22 mouse cellular contexts compared by ENCODE assay signal in the genomic region with DNA sequence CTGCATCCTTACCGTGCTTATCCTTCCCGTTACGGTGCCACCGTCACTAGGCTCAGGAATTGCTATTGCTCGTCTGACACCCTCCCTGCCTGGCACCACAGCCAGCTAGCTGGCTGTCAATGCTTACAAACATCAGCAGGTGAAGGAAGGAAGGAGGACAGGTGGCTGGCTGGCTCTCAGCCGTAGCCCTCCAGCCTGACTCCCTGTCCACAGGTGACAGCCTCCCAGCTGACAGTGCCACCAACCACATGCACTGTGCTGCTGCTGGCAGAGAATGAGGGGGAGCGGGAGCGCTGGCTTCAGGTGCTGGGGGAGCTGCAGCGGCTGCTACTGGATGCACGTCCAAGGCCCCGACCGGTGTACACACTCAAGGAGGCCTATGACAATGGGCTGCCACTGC. TPM values are rescaled to one million over a fixed set of nuclear protein-coding genes. Genes with fewer than 3 reads are reported as not detected.
DNase-seq lines count a peak whose midpoint lies in the region; ATAC-seq and TF ChIP-seq lines count a peak whose summit lies in the region.
"Had no signal": no experiment of that assay in that cellular context is flagged by ENCODE, and none has a peak within 500 bp of the region (broad histone marks: within the 10 kb centered on the region; RNA-seq: fewer than 3 reads in every experiment).

No protein-coding gene starts in this region.

- H3K27me3 ChIP-seq in hindbrain, embryonic 13.5 days = no peaks in the 10 kb centered on the region
- H3K27me3 ChIP-seq in hindbrain, embryonic 16.5 days (replicated peaks; ENCODE audit: control insufficient read depth, insufficient read depth, low read length) = no peaks in the 10 kb centered on the region
- H3K27me3 ChIP-seq in midbrain, embryonic 13.5 days = no peaks in the 10 kb centered on the region
- H3K27me3 ChIP-seq in midbrain, embryonic 16.5 days (ENCODE audit: control insufficient read depth, insufficient read depth, low read depth, low read length) = no peaks in the 10 kb centered on the region
- H3K27me3 ChIP-seq in thymus, adult 2 months (ENCODE audit: control insufficient read depth, insufficient read depth, low read length) = no peaks in the 10 kb centered on the region
- H3K27me3 ChIP-seq: embryonic facial prominence, embryonic 12.5 days; embryonic facial prominence, embryonic 15.5 days; forebrain, embryonic 12.5 days had no signal

- no peak for TF ChIP-seq CTCF in thymus, adult 2 months (IDR thresholded peaks at IDR 0.05; ENCODE audit: borderline replicate concordance, control insufficient read depth, extremely low read depth, insufficient read depth, low read length, poor library complexity)

- H3K36me3 ChIP-seq in hindbrain, embryonic 13.5 days = peaks cover 67% of the 10 kb centered on the region
- peaks cover 2% of the 10 kb centered on the region; the same call in 1 of the 2 replicates for H3K36me3 ChIP-seq in hindbrain, embryonic 16.5 days (ENCODE audit: control insufficient read depth, insufficient read depth, low read length)
- H3K36me3 ChIP-seq in midbrain, embryonic 13.5 days = peaks cover 57% of the 10 kb centered on the region
- no peaks in the 10 kb centered on the region; the same call in 1 of the 2 replicates for H3K36me3 ChIP-seq in midbrain, embryonic 16.5 days (ENCODE audit: control insufficient read depth, insufficient read depth, low read length)
- H3K36me3 ChIP-seq in thymus, adult 2 months (ENCODE audit: control insufficient read depth, insufficient read depth, low read length) = no peaks in the 10 kb centered on the region

- ATAC-seq in hindbrain, embryonic 13.5 days (ENCODE audit: low FRiP score) = no peak
- no peak for ATAC-seq in hindbrain, embryonic 16.5 days
- no peak for ATAC-seq in midbrain, embryonic 13.5 days
- ATAC-seq in midbrain, embryonic 16.5 days = no peak
- ATAC-seq: forebrain, embryonic 14.5 days; forebrain, embryonic 16.5 days had no signal

- no peak overlapping the region for H3K4me2 ChIP-seq in hindbrain, embryonic 13.5 days
- no peak overlapping the region for H3K4me2 ChIP-seq in hindbrain, embryonic 16.5 days (ENCODE audit: low read length)
- H3K4me2 ChIP-seq in midbrain, embryonic 13.5 days (replicated peaks) = no peak overlapping the region
- no peak overlapping the region for H3K4me2 ChIP-seq in midbrain, embryonic 16.5 days (ENCODE audit: low read length)
- H3K4me2 ChIP-seq: embryonic facial prominence, embryonic 12.5 days; embryonic facial prominence, embryonic 15.5 days; forebrain, embryonic 12.5 days had no signal

- H3K4me3 ChIP-seq in hindbrain, embryonic 13.5 days = no peak overlapping the region
- no peak overlapping the region for H3K4me3 ChIP-seq in hindbrain, embryonic 16.5 days (ENCODE audit: low read length)
- H3K4me3 ChIP-seq in midbrain, embryonic 13.5 days (replicated peaks) = no peak overlapping the region
- no peak overlapping the region for H3K4me3 ChIP-seq in midbrain, embryonic 16.5 days (ENCODE audit: low read depth, low read length)
- H3K4me3 ChIP-seq in thymus, adult 2 months (ENCODE audit: control insufficient read depth, insufficient read depth, low read length) = no peak overlapping the region
- H3K4me3 ChIP-seq: embryonic facial prominence, embryonic 12.5 days; embryonic facial prominence, embryonic 15.5 days; erythroblast, embryonic 14.5 days; forebrain, embryonic 10.5 days; forebrain, embryonic 12.5 days had no signal

- WGBS in hindbrain, embryonic 13.5 days = 95% methylated on average over 12 of the region's 12 CpGs
- WGBS in hindbrain, embryonic 16.5 days = 91% methylated on average over 12 of the region's 12 CpGs
- WGBS in midbrain, embryonic 13.5 days = 93% methylated on average over 12 of the region's 12 CpGs
- WGBS in midbrain, embryonic 16.5 days = 90% methylated on average over 12 of the region's 12 CpGs
- WGBS in thymus, adult 2 months = 97% methylated on average over 12 of the region's 12 CpGs

- H3K4me1 ChIP-seq in hindbrain, embryonic 13.5 days (replicated peaks) = no peaks in the 10 kb centered on the region
- no peaks in the 10 kb centered on the region for H3K4me1 ChIP-seq in hindbrain, embryonic 16.5 days (ENCODE audit: control insufficient read depth, insufficient read depth, low read depth, low read length)
- no peaks in the 10 kb centered on the region for H3K4me1 ChIP-seq in midbrain, embryonic 13.5 days (replicated peaks)
- no peaks in the 10 kb centered on the region for H3K4me1 ChIP-seq in midbrain, embryonic 16.5 days (ENCODE audit: control insufficient read depth, insufficient read depth, low read length)
- no peaks in the 10 kb centered on the region for H3K4me1 ChIP-seq in thymus, adult 2 months (replicated peaks; ENCODE audit: control insufficient read depth, insufficient read depth, low read length)
- H3K4me1 ChIP-seq: embryonic facial prominence, embryonic 12.5 days; forebrain, embryonic 10.5 days; forebrain, embryonic 12.5 days had no signal

- TF ChIP-seq POLR2A in thymus, adult 2 months (IDR thresholded peaks at IDR 0.05; ENCODE audit: control insufficient read depth, extremely low read depth, insufficient read depth, low read length, poor library complexity) = no peak

- no peak overlapping the region for H3K27ac ChIP-seq in hindbrain, embryonic 13.5 days
- no peak overlapping the region for H3K27ac ChIP-seq in hindbrain, embryonic 16.5 days (ENCODE audit: low read depth, low read length)
- H3K27ac ChIP-seq in midbrain, embryonic 13.5 days = no peak overlapping the region
- H3K27ac ChIP-seq in midbrain, embryonic 16.5 days (ENCODE audit: low read length) = no peak overlapping the region
- no peak overlapping the region for H3K27ac ChIP-seq in thymus, adult 2 months (ENCODE audit: control insufficient read depth, insufficient read depth, low read length)
- H3K27ac ChIP-seq: embryonic facial prominence, embryonic 12.5 days; embryonic facial prominence, embryonic 15.5 days; forebrain, embryonic 10.5 days; forebrain, embryonic 12.5 days had no signal

- H3K9me3 ChIP-seq in hindbrain, embryonic 13.5 days = no peaks in the 10 kb centered on the region
- H3K9me3 ChIP-seq in hindbrain, embryonic 16.5 days (ENCODE audit: control insufficient read depth, low read length) = no peaks in the 10 kb centered on the region
- no peaks in the 10 kb centered on the region for H3K9me3 ChIP-seq in midbrain, embryonic 13.5 days
- H3K9me3 ChIP-seq in midbrain, embryonic 16.5 days (replicated peaks; ENCODE audit: control insufficient read depth, low read length, poor library complexity, severe bottlenecking) = no peaks in the 10 kb centered on the region
- H3K9me3 ChIP-seq: embryonic facial prominence, embryonic 12.5 days; embryonic facial prominence, embryonic 15.5 days; forebrain, embryonic 10.5 days; forebrain, embryonic 12.5 days had no signal

- H3K9ac ChIP-seq in hindbrain, embryonic 13.5 days = peak overlapping the region; percentile 13; the same call in 1 of the 2 replicates
- H3K9ac ChIP-seq in hindbrain, embryonic 16.5 days (ENCODE audit: low read depth, low read length) = no peak overlapping the region
- H3K9ac ChIP-seq in midbrain, embryonic 13.5 days (replicated peaks) = 0 out of 2 replicates have a peak overlapping the region, but pooled peaks have one; percentile 20
- H3K9ac ChIP-seq in midbrain, embryonic 16.5 days (ENCODE audit: low read depth, low read length) = no peak overlapping the region
- H3K9ac ChIP-seq: embryonic facial prominence, embryonic 12.5 days; embryonic facial prominence, embryonic 15.5 days; forebrain, embryonic 12.5 days had no signal

- no peak for DNase-seq in thymus, adult 2 months
- DNase-seq: adrenal gland, adult 2 months; adrenal gland, postnatal 10 days; adrenal gland, postnatal 25 days; cerebellum, adult 11 months; cerebellum, adult 18-20 months; cerebellum, adult 8-10 months; cerebellum, adult 9-11 months; cerebellum, postnatal 14 days; cerebellum, postnatal 36 days; embryo, embryonic 11 days had no signal

RNA-seq across cellular contexts. Expression of gene Cdc42bpg, which starts 11.9 kb away (rescaled TPM):
- 0.42 and 0.48 TPM in 2 replicates for polyA plus RNA-seq in hindbrain, embryonic 13.5 days (2015; fragmentation: Nextera tagmentation; extraction: Ambion mirVana)
- 0.26 and 0.31 TPM in 2 replicates for polyA plus RNA-seq in hindbrain, embryonic 16.5 days (2015; fragmentation: Nextera tagmentation; extraction: Ambion mirVana)
- 0.39 and 0.46 TPM in 2 replicates for polyA plus RNA-seq in midbrain, embryonic 13.5 days (2015; fragmentation: Nextera tagmentation; extraction: Ambion mirVana)
- polyA plus RNA-seq in midbrain, embryonic 16.5 days (2015; fragmentation: Nextera tagmentation; extraction: Ambion mirVana) = 0.34 and 0.35 TPM in 2 replicates
- 12.8 and 12.9 TPM in 2 replicates for polyA plus RNA-seq in thymus, adult 2 months (2012; rRNA removed)

RNA-seq across cellular contexts. Expression of gene Men1, which starts 16.6 kb away (rescaled TPM):
- 71.7 and 73.8 TPM in 2 replicates for polyA plus RNA-seq in hindbrain, embryonic 13.5 days (2015; fragmentation: Nextera tagmentation; extraction: Ambion mirVana)
- 68.4 and 85.0 TPM in 2 replicates for polyA plus RNA-seq in hindbrain, embryonic 16.5 days (2015; fragmentation: Nextera tagmentation; extraction: Ambion mirVana)
- 74.4 and 81.1 TPM in 2 replicates for polyA plus RNA-seq in midbrain, embryonic 13.5 days (2015; fragmentation: Nextera tagmentation; extraction: Ambion mirVana)
- 71.4 and 74.8 TPM in 2 replicates for polyA plus RNA-seq in midbrain, embryonic 16.5 days (2015; fragmentation: Nextera tagmentation; extraction: Ambion mirVana)
- 141 and 143 TPM in 2 replicates for polyA plus RNA-seq in thymus, adult 2 months (2012; rRNA removed)

RNA-seq across cellular contexts. Expression of gene Map4k2, which starts 22.8 kb away (rescaled TPM):
- polyA plus RNA-seq in hindbrain, embryonic 13.5 days (2015; fragmentation: Nextera tagmentation; extraction: Ambion mirVana) = 17.5 and 17.6 TPM in 2 replicates
- 19.6 and 23.1 TPM in 2 replicates for polyA plus RNA-seq in hindbrain, embryonic 16.5 days (2015; fragmentation: Nextera tagmentation; extraction: Ambion mirVana)
- polyA plus RNA-seq in midbrain, embryonic 13.5 days (2015; fragmentation: Nextera tagmentation; extraction: Ambion mirVana) = 13.6 and 17.1 TPM in 2 replicates
- polyA plus RNA-seq in midbrain, embryonic 16.5 days (2015; fragmentation: Nextera tagmentation; extraction: Ambion mirVana) = 19.0 and 20.1 TPM in 2 replicates
- 1,004 and 1,040 TPM in 2 replicates for polyA plus RNA-seq in thymus, adult 2 months (2012; rRNA removed)

RNA-seq across cellular contexts. Expression of gene Ehd1, which starts 41.6 kb away (rescaled TPM):
- 86.8 and 96.4 TPM in 2 replicates for polyA plus RNA-seq in hindbrain, embryonic 13.5 days (2015; fragmentation: Nextera tagmentation; extraction: Ambion mirVana)
- polyA plus RNA-seq in hindbrain, embryonic 16.5 days (2015; fragmentation: Nextera tagmentation; extraction: Ambion mirVana) = 105 and 113 TPM in 2 replicates
- polyA plus RNA-seq in midbrain, embryonic 13.5 days (2015; fragmentation: Nextera tagmentation; extraction: Ambion mirVana) = 89.7 and 93.8 TPM in 2 replicates
- polyA plus RNA-seq in midbrain, embryonic 16.5 days (2015; fragmentation: Nextera tagmentation; extraction: Ambion mirVana) = 99.6 and 103 TPM in 2 replicates
- polyA plus RNA-seq in thymus, adult 2 months (2012; rRNA removed) = 141 and 159 TPM in 2 replicates

RNA-seq across cellular contexts. Expression of gene Sf1, which starts 45.3 kb away (rescaled TPM):
- 103 and 107 TPM in 2 replicates for polyA plus RNA-seq in hindbrain, embryonic 13.5 days (2015; fragmentation: Nextera tagmentation; extraction: Ambion mirVana)
- polyA plus RNA-seq in hindbrain, embryonic 16.5 days (2015; fragmentation: Nextera tagmentation; extraction: Ambion mirVana) = 81.4 and 106 TPM in 2 replicates
- polyA plus RNA-seq in midbrain, embryonic 13.5 days (2015; fragmentation: Nextera tagmentation; extraction: Ambion mirVana) = 120 and 128 TPM in 2 replicates
- 95.9 and 99.5 TPM in 2 replicates for polyA plus RNA-seq in midbrain, embryonic 16.5 days (2015; fragmentation: Nextera tagmentation; extraction: Ambion mirVana)
- 365 and 553 TPM in 2 replicates for polyA plus RNA-seq in thymus, adult 2 months (2012; rRNA removed)

Comparison
In these comparisons a context has a peak if more than half of its experiments do, and no peak if none do; other contexts are left out.
1. H3K9ac ChIP-seq: peak in hindbrain, embryonic 13.5 days (single experiment) and midbrain, embryonic 13.5 days (single experiment); none in hindbrain, embryonic 16.5 days (single experiment) and midbrain, embryonic 16.5 days (single experiment).
2. RNA of gene Map4k2, which starts 22.8 kb away (polyA plus RNA-seq): 1,004 to 1,040 TPM in thymus, adult 2 months; 19.0 to 20.1 TPM in midbrain, embryonic 16.5 days, 19.6 to 23.1 TPM in hindbrain, embryonic 16.5 days, 17.5 to 17.6 TPM in hindbrain, embryonic 13.5 days and 13.6 to 17.1 TPM in midbrain, embryonic 13.5 days; every median in the first group is over 10 times any median in the second.